Comparison of ENCODE assay signal across 11 mouse cellular contexts in the genomic region with DNA sequence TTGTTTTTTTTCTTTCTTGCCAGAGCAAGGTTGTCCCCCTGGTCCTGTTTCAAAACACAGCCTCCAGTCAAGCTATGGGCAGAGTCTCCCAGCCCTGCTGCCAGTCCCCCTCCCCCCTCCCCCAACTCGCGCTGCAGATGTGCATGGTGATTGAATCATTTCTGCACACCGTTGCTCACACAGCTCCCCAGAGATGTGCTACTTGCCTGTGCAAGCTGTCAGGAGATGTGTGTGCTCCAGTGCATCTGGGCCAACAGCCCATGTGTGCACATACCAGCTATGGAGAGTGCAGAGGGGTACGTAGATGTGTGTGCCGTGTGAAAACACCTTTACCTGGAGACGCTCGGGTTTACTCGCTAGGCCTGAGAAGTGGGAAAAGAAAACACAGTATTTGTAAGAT.
DNase-seq lines count a peak whose midpoint lies in the region; ATAC-seq and TF ChIP-seq lines count a peak whose summit lies in the region.
"Had no signal": no experiment of that assay in that cellular context is flagged by ENCODE, and none has a peak within 500 bp of the region (broad histone marks: within the 10 kb centered on the region; RNA-seq: fewer than 3 reads in every experiment).

No protein-coding gene starts in this region.

- TF ChIP-seq EP300 in stomach, postnatal 0 days (optimal IDR thresholded peaks at IDR 0.05) = no peak

- H3K4me1 ChIP-seq in heart, embryonic 12.5 days (replicated peaks) = peaks cover 70% of the 10 kb centered on the region
- peaks cover 38% of the 10 kb centered on the region for H3K4me1 ChIP-seq in neural tube, embryonic 12.5 days
- peaks cover 38% of the 10 kb centered on the region for H3K4me1 ChIP-seq in limb, embryonic 14.5 days (ENCODE audit: control insufficient read depth, insufficient read depth, low read length)
- peaks cover 6% of the 10 kb centered on the region; the same call in 1 of the 2 replicates for H3K4me1 ChIP-seq in stomach, postnatal 0 days (replicated peaks; ENCODE audit: control insufficient read depth, insufficient read depth)
- H3K4me1 ChIP-seq in cerebellum, adult 2 months (ENCODE audit: control insufficient read depth, insufficient read depth, low read length) = peaks cover 45% of the 10 kb centered on the region

- no peaks in the 10 kb centered on the region for H3K9me3 ChIP-seq in heart, embryonic 12.5 days (replicated peaks)
- H3K9me3 ChIP-seq in neural tube, embryonic 12.5 days = no peaks in the 10 kb centered on the region
- H3K9me3 ChIP-seq in limb, embryonic 14.5 days (ENCODE audit: control insufficient read depth, low read length) = no peaks in the 10 kb centered on the region
- no peaks in the 10 kb centered on the region for H3K9me3 ChIP-seq in stomach, postnatal 0 days (ENCODE audit: control insufficient read depth, low read length)

- H3K4me2 ChIP-seq in heart, embryonic 12.5 days = no peak overlapping the region
- 0 out of 2 replicates have a peak overlapping the region, but pooled peaks have one; percentile 7 for H3K4me2 ChIP-seq in neural tube, embryonic 12.5 days (replicated peaks)
- 0 out of 2 replicates have a peak overlapping the region, but pooled peaks have one; percentile 3 for H3K4me2 ChIP-seq in limb, embryonic 14.5 days (replicated peaks; ENCODE audit: low read depth, low read length, severe bottlenecking)
- no peak overlapping the region for H3K4me2 ChIP-seq in stomach, postnatal 0 days (replicated peaks; ENCODE audit: low read depth)

- no peaks in the 10 kb centered on the region for H3K27me3 ChIP-seq in heart, embryonic 12.5 days (replicated peaks)
- no peaks in the 10 kb centered on the region for H3K27me3 ChIP-seq in neural tube, embryonic 12.5 days (replicated peaks)
- no peaks in the 10 kb centered on the region for H3K27me3 ChIP-seq in limb, embryonic 14.5 days (ENCODE audit: control insufficient read depth, insufficient read depth, low read length)
- H3K27me3 ChIP-seq in stomach, postnatal 0 days (ENCODE audit: control insufficient read depth, insufficient read depth, low read length) = no peaks in the 10 kb centered on the region
- no peaks in the 10 kb centered on the region for H3K27me3 ChIP-seq in cerebellum, adult 2 months (ENCODE audit: control insufficient read depth, insufficient read depth, low read length)
- H3K27me3 ChIP-seq: Patski had no signal

- intact Hi-C loops in heart, postnatal 25 days (cut with DNase I) = loop anchor here (2.0 to 10.0 kb wide), 7 partner anchors 37 to 1060 kb away; no protein-coding TSS in a partner anchor

- peaks cover 30% of the 10 kb centered on the region for H3K36me3 ChIP-seq in heart, embryonic 12.5 days
- H3K36me3 ChIP-seq in neural tube, embryonic 12.5 days = peaks cover 11% of the 10 kb centered on the region
- peaks cover 31% of the 10 kb centered on the region for H3K36me3 ChIP-seq in limb, embryonic 14.5 days (ENCODE audit: control insufficient read depth, insufficient read depth, low read length)
- H3K36me3 ChIP-seq in stomach, postnatal 0 days (ENCODE audit: control insufficient read depth, insufficient read depth, low read length) = 0 out of 2 replicates have a peak, but pooled peaks cover 2% of the 10 kb centered on the region

- H3K27ac ChIP-seq in heart, embryonic 12.5 days (ENCODE audit: poor library complexity, severe bottlenecking) = peak overlapping the region; percentile 59; the same call in 1 of the 2 replicates
- peak overlapping the region; percentile 53; the same call in 1 of the 2 replicates for H3K27ac ChIP-seq in neural tube, embryonic 12.5 days
- H3K27ac ChIP-seq in limb, embryonic 14.5 days (replicated peaks; ENCODE audit: low read depth, low read length) = peak overlapping the region; percentile 52; the same call in 1 of the 2 replicates
- H3K27ac ChIP-seq in stomach, postnatal 0 days (replicated peaks) = peak overlapping the region; percentile 24; the same call in 1 of the 2 replicates
- H3K27ac ChIP-seq in cerebellum, adult 2 months (ENCODE audit: insufficient read depth, low read length) = no peak overlapping the region; the same call in 1 of the 2 replicates
- H3K27ac ChIP-seq: liver, embryonic 14.5 days had no signal

- DNase-seq in heart, postnatal 25 days (ENCODE audit: low spot score) = no peak
- no peak for DNase-seq in neural tube, embryonic 10.5 days (ENCODE audit: extremely low spot score, low spot score)
- DNase-seq in limb, embryonic 14.5 days (ENCODE audit: low spot score) = no peak
- no peak for DNase-seq in stomach, postnatal 0 days (ENCODE audit: low spot score)
- no peak for DNase-seq in cerebellum, adult 2 months
- no peak for DNase-seq in ovary, adult 18-20 months (ENCODE audit: low spot score)

- ATAC-seq in heart, embryonic 12.5 days (ENCODE audit: insufficient number of reproducible peaks, low FRiP score) = no peak
- ATAC-seq in neural tube, embryonic 12.5 days (ENCODE audit: low FRiP score, low read depth) = peak; percentile 52
- ATAC-seq in limb, embryonic 14.5 days (ENCODE audit: low FRiP score, low read depth) = no peak
- ATAC-seq in stomach, postnatal 0 days (ENCODE audit: low FRiP score, low TSS enrichment) = no peak

- 0 out of 2 replicates have a peak overlapping the region, but pooled peaks have one; percentile 4 for H3K9ac ChIP-seq in heart, embryonic 12.5 days
- H3K9ac ChIP-seq in neural tube, embryonic 12.5 days = 0 out of 2 replicates have a peak overlapping the region, but pooled peaks have one; percentile 17
- H3K9ac ChIP-seq in limb, embryonic 14.5 days (ENCODE audit: low read depth, low read length, severe bottlenecking) = no peak overlapping the region
- H3K9ac ChIP-seq in stomach, postnatal 0 days (ENCODE audit: low read length) = no peak overlapping the region
- H3K9ac ChIP-seq: liver, embryonic 14.5 days had no signal

- TF ChIP-seq CTCF in stomach, postnatal 0 days (IDR thresholded peaks at IDR 0.05; ENCODE audit: low read depth) = no peak
- TF ChIP-seq CTCF in cerebellum, adult 2 months (IDR thresholded peaks at IDR 0.05; ENCODE audit: borderline replicate concordance, insufficient read depth, low read depth, low read length) = no peak

- WGBS in heart, embryonic 12.5 days = 66% methylated on average over 8 of the region's 8 CpGs
- 63% methylated on average over 8 of the region's 8 CpGs for WGBS in neural tube, embryonic 12.5 days
- 43% methylated on average over 8 of the region's 8 CpGs for WGBS in limb, embryonic 14.5 days
- WGBS in stomach, postnatal 0 days = 69% methylated on average over 8 of the region's 8 CpGs
- WGBS in cerebellum, adult 2 months = 46% methylated on average over 8 of the region's 8 CpGs

- no peak for TF ChIP-seq POLR2A in limb, embryonic 14.5 days (IDR thresholded peaks at IDR 0.05; ENCODE audit: borderline replicate concordance, extremely low read depth, insufficient read depth, insufficient read length)
- no peak for TF ChIP-seq POLR2A in cerebellum, adult 2 months (IDR thresholded peaks at IDR 0.05; ENCODE audit: borderline replicate concordance, insufficient read depth, low read length)

- no peak overlapping the region for H3K4me3 ChIP-seq in heart, embryonic 12.5 days
- H3K4me3 ChIP-seq in neural tube, embryonic 12.5 days = no peak overlapping the region
- H3K4me3 ChIP-seq in limb, embryonic 14.5 days (replicated peaks; ENCODE audit: low read length) = no peak overlapping the region
- H3K4me3 ChIP-seq in stomach, postnatal 0 days (ENCODE audit: low read depth, low read length) = no peak overlapping the region
- no peak overlapping the region for H3K4me3 ChIP-seq in cerebellum, adult 2 months (replicated peaks; ENCODE audit: insufficient read depth, low read depth, low read length)
- H3K4me3 ChIP-seq: layer of hippocampus, adult 2 months had no signal

Comparison
In these comparisons a context has a peak if more than half of its experiments do, and no peak if none do; other contexts are left out.
1. H3K4me2 ChIP-seq: peak in neural tube, embryonic 12.5 days (single experiment) and limb, embryonic 14.5 days (single experiment); none in heart, embryonic 12.5 days (single experiment) and stomach, postnatal 0 days (single experiment).
2. H3K9ac ChIP-seq: peak in heart, embryonic 12.5 days (single experiment) and neural tube, embryonic 12.5 days (single experiment); none in limb, embryonic 14.5 days (single experiment) and stomach, postnatal 0 days (single experiment).